Mouse (Mus musculus) limb, embryonic 11.5 days (tissue): Measurements from ENCODE around the gene Higd1c. TPM values are rescaled to one million over a fixed set of nuclear protein-coding genes. Genes with fewer than 3 reads are reported as not detected.
A peak's percentile ranks its signal among the peaks of the same experiment; 100 is the strongest.
"Not testable (repeated sequence)": the region's sequence is repeated elsewhere in the genome, so short reads cannot be mapped to it uniquely, and the experiment has no call there.

ENCODE experiments used
- ATAC-seq: fragments of 200-750 bp; cut with Nextera tagmentation; 2 replicates; pipeline ENCODE4 v1.8.0; 2017; ENCODE audit warnings: low read depth; ENCODE audit not compliant: insufficient number of reproducible peaks, low FRiP score, low TSS enrichment
- DNase-seq: peaks from one replicate; pipeline ENCODE4 v3.0.0-alpha.2; 2015; ENCODE audit warnings: low spot score
- H3K27ac ChIP-seq: fragments of 300-500 bp; sonication (generic); replicated peaks from 2 replicates; pipeline ENCODE4 v1.5.1; 2014; ENCODE audit warnings: low read depth, mild to moderate bottlenecking, low read length
- H3K27me3 ChIP-seq: fragments of 300-500 bp; sonication (generic); 2 replicates; pipeline ENCODE4 v1.6.1; 2014; ENCODE audit warnings: mild to moderate bottlenecking, low read length, mixed read lengths; ENCODE audit not compliant: control insufficient read depth, insufficient read depth
- H3K36me3 ChIP-seq: fragments of 300-500 bp; sonication (generic); 2 replicates; pipeline ENCODE4 v1.6.1; 2014; ENCODE audit warnings: mild to moderate bottlenecking, low read length, moderate library complexity, mixed read lengths; ENCODE audit not compliant: control insufficient read depth, insufficient read depth
- H3K4me1 ChIP-seq: fragments of 300-500 bp; sonication (generic); 2 replicates; pipeline ENCODE4 v1.6.1; 2014; ENCODE audit warnings: low read length, mixed read lengths; ENCODE audit not compliant: control insufficient read depth, insufficient read depth
- H3K4me2 ChIP-seq: fragments of 300-500 bp; sonication (generic); 2 replicates; pipeline ENCODE4 v1.6.1; 2014; ENCODE audit warnings: low read depth, mild to moderate bottlenecking, moderate library complexity; ENCODE audit not compliant: severe bottlenecking
- H3K4me3 ChIP-seq: fragments of 300-500 bp; sonication (generic); 2 replicates; pipeline ENCODE4 v1.5.1; 2014; ENCODE audit warnings: low read depth, low read length
- H3K9ac ChIP-seq: fragments of 300-500 bp; sonication (generic); 2 replicates; pipeline ENCODE4 v1.6.1; 2014; ENCODE audit warnings: mild to moderate bottlenecking, low read length
- H3K9me3 ChIP-seq: fragments of 300-500 bp; sonication (generic); 2 replicates; pipeline ENCODE4 v1.6.1; 2016; ENCODE audit warnings: low read length; ENCODE audit not compliant: control insufficient read depth
- WGBS: fragments of 180-500 bp; shearing (Covaris S2); extraction: QIAGEN DNeasy Blood & Tissue Kit; methylation state at CpG from one replicate; pipeline ENCODE4 v1.1.7; 2014; 5-methylcytosine and 5-hydroxymethylcytosine counted together
- polyA plus RNA-seq: library from polyadenylated mRNA; unstranded; fragments of >200 nt; fragmentation: Nextera tagmentation; extraction: Ambion mirVana; gene quantifications from 2 replicates; pipeline ENCODE4 v1.2.1, GENCODE M21; 2014

The Higd1c gene
- polyA plus RNA-seq, 1 experiment from 2014 or later = not detected

- H3K4me3 ChIP-seq, H3K27ac ChIP-seq, ATAC-seq, H3K36me3 ChIP-seq, DNase-seq, H3K9ac ChIP-seq, H3K27me3 ChIP-seq, H3K4me1 ChIP-seq, H3K9me3 ChIP-seq, H3K4me2 ChIP-seq: not testable (repeated sequence)
- 18% methylated on average over 10 of the region's 10 CpGs for WGBS
These were observed 35.0 kb upstream of the Higd1c start for GRCm38 (mm10) chr15:100329336-100329735.

- no peak for DNase-seq
- Histone ChIP-seq H3K27me3 (no peaks in the 10 kb centered on the region), H3K4me1 (no peaks in the 10 kb centered on the region), H3K4me3 (no peak overlapping the region), H3K4me2 (no peak overlapping the region), H3K9me3 (no peaks in the 10 kb centered on the region), H3K9ac (no peak overlapping the region), H3K27ac (no peak overlapping the region), H3K36me3 (no peaks in the 10 kb centered on the region)
- ATAC-seq = no peak
- 35% methylated on average over 7 of the region's 7 CpGs for WGBS
These were observed 33.6 kb upstream of the Higd1c start for GRCm38 (mm10) chr15:100330739-100331138.

GRCm38 (mm10) chr15:100332077-100332961 is 32.0 kb upstream of the Higd1c start:
- H3K27me3 ChIP-seq, DNase-seq, H3K4me3 ChIP-seq, H3K36me3 ChIP-seq, H3K9me3 ChIP-seq, H3K9ac ChIP-seq, ATAC-seq, H3K4me2 ChIP-seq, H3K4me1 ChIP-seq, H3K27ac ChIP-seq: not testable (repeated sequence)
- 27% methylated on average over 2 of the region's 10 CpGs for WGBS

- H3K36me3 ChIP-seq = no peaks in the 10 kb centered on the region
- no peak within 1 kb of the TSS for H3K9ac ChIP-seq
- no peak within 1 kb of the TSS for H3K27ac ChIP-seq
- no peaks in the 10 kb centered on the region for H3K9me3 ChIP-seq
- no peak within 1 kb of the TSS for H3K4me3 ChIP-seq
- DNase-seq = no peak
- ATAC-seq = no peak
- no peak within 1 kb of the TSS for H3K4me2 ChIP-seq
- H3K4me1 ChIP-seq = no peaks in the 10 kb centered on the region
- H3K27me3 ChIP-seq = no peaks in the 10 kb centered on the region
- 77% methylated on average over 10 of the region's 10 CpGs for WGBS
These were observed 29.7 kb upstream of the Higd1c start, which contains the start of gene Mettl7a3 for GRCm38 (mm10) chr15:100334629-100335028. Mettl7a3 (plus strand) TSS chr15:100334929.

GRCm38 (mm10) chr15:100337328-100337727 is 27.0 kb upstream of the Higd1c start:
- not testable (repeated sequence) for H3K9ac ChIP-seq, H3K36me3 ChIP-seq, H3K4me1 ChIP-seq, H3K4me2 ChIP-seq, H3K4me3 ChIP-seq, H3K9me3 ChIP-seq, DNase-seq, ATAC-seq, H3K27me3 ChIP-seq, H3K27ac ChIP-seq

GRCm38 (mm10) chr15:100337847-100338246 is 26.5 kb upstream of the Higd1c start:
- H3K4me2 ChIP-seq, ATAC-seq, H3K36me3 ChIP-seq, H3K9me3 ChIP-seq, H3K9ac ChIP-seq, H3K4me1 ChIP-seq, H3K27me3 ChIP-seq, H3K4me3 ChIP-seq, H3K27ac ChIP-seq: not testable (repeated sequence)
- WGBS = 25% methylated on average over 7 of the region's 10 CpGs
- DNase-seq = peak; percentile 46

- H3K36me3 ChIP-seq, ATAC-seq, H3K4me3 ChIP-seq, H3K27me3 ChIP-seq, H3K4me2 ChIP-seq, H3K9ac ChIP-seq, H3K9me3 ChIP-seq, DNase-seq, H3K27ac ChIP-seq, H3K4me1 ChIP-seq: not testable (repeated sequence)
- WGBS = 70% methylated on average over 4 of the region's 5 CpGs
These were observed 22.9 kb upstream of the Higd1c start for GRCm38 (mm10) chr15:100341314-100341980.

- Histone ChIP-seq H3K9me3 (no peaks in the 10 kb centered on the region), H3K27ac (no peak overlapping the region), H3K4me1 (no peaks in the 10 kb centered on the region), H3K27me3 (no peaks in the 10 kb centered on the region), H3K4me3 (no peak overlapping the region), H3K4me2 (no peak overlapping the region), H3K9ac (no peak overlapping the region), H3K36me3 (no peaks in the 10 kb centered on the region)
- DNase-seq = no peak
- ATAC-seq = no peak
These were observed 18.9 kb upstream of the Higd1c start for GRCm38 (mm10) chr15:100345484-100345883.
